Mouse (Mus musculus) erythroblast, embryonic 14.5 days (primary cell): ENCODE measurements around the gene Rad51b.

ENCODE experiments used
- GATA1 ChIP-seq: IDR thresholded peaks from 2 replicates; pipeline ENCODE4 v1.6.1; 2012; ENCODE audit warnings: low read length, inconsistent platforms, mixed read lengths
- TAL1 ChIP-seq: IDR thresholded peaks from 3 replicates; pipeline ENCODE4 v1.6.1; 2012; ENCODE audit warnings: low read length, inconsistent platforms, mixed read lengths

GRCm38 (mm10) chr12:79689299-79689698 is 392.2 kb downstream of the Rad51b start:
- no peak for TF ChIP-seq GATA1
- no peak for TF ChIP-seq TAL1
